Mouse (Mus musculus) spleen, postnatal 4 days (tissue): ENCODE results near the gene Scfd2.

Experiments
- DNase-seq, 2 experiments: peaks; one replicate each; pipeline ENCODE4 v3.0.0; 2022; ENCODE audit warnings: low spot score in 2 of 2

Gene Scfd2

GRCm38 (mm10) chr5:74201570-74202357 lies 329.8 kb downstream of the Scfd2 start:
- no peak for DNase-seq

DNA sequence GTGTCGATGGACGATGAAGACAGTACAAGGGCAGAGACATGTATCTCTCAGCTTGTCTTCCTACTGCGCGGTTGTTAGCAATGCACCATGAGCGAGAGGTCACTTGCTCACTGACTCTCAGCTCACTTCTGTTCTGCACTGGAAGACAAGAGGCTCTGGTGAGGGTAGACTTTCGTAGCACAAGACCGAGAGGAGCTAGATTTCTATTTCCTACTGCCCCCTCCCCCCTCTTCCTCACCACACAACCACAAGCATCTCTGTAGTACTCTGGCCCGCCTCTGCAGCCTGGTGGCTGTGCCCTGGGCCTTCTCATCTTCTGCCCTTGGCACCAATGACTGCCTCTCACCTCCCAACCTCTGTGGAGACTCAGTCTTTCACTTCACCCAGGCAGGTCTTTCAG lies 331.1 kb downstream of the Scfd2 start:
- DNase-seq = no peak

- DNase-seq = no peak
Observed at GRCm38 (mm10) chr5:74199793-74200192, 331.8 kb downstream of the Scfd2 start.

DNA sequence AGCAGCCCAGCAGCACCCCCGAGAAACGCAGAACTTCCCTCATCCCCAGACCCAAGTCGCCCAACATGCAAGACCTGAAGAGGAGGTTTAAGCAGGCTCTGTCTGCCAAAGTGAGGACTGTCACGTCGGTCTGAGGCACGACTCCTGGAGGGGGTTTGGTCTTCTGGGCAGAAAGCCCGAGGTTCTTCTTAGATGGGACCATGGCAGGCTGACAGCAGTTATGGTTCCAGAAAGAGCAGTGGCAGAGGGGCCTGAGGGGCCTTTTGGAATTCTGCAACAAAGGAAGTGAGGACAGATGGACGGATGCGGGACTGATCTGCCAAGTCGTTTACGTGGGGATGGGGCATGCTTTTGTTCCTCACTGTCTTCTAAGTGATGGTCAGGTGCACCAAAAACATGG lies 333.1 kb downstream of the Scfd2 start:
- DNase-seq = no peak

DNA sequence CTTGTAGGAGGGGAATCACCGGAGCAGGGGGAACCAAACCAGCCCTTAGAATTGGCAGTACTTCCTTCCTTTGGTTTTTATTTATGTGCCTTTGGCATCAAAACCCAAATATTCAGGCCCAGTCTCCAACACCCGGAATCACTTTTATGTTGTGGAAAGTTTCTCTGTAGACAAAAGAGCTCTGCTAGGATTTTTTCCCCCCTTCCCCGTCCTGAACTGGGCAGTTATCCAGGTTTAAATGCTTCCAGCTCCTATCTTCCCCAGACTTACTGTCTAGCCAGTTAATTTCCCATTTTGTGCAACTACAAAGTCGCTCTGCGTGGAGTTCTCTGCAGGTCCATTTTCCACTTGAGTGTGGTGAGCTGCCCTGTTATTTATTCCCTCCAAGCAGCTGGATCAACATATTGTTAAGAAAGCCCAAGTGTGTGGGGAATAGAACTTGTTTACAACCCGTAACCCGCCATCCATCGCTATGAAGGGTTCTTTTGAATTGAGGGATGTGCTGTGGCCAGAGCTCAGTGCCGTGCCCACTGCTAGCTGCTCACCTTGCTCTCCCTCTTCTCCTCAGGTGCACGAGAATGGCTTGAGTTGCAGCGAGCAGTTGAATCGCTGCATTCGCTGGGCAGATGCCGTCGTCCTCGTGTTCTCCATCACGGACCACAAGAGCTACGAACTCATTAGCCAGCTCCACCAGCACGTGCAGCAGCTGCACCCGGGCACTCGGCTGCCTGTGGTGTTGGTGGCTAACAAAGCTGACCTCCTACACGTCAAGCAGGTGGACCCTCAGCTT lies 333.8 kb downstream of the Scfd2 start:
- no peak for DNase-seq

GRCm38 (mm10) chr5:74196307-74196618 lies 335.3 kb downstream of the Scfd2 start:
- no peak for DNase-seq

DNA sequence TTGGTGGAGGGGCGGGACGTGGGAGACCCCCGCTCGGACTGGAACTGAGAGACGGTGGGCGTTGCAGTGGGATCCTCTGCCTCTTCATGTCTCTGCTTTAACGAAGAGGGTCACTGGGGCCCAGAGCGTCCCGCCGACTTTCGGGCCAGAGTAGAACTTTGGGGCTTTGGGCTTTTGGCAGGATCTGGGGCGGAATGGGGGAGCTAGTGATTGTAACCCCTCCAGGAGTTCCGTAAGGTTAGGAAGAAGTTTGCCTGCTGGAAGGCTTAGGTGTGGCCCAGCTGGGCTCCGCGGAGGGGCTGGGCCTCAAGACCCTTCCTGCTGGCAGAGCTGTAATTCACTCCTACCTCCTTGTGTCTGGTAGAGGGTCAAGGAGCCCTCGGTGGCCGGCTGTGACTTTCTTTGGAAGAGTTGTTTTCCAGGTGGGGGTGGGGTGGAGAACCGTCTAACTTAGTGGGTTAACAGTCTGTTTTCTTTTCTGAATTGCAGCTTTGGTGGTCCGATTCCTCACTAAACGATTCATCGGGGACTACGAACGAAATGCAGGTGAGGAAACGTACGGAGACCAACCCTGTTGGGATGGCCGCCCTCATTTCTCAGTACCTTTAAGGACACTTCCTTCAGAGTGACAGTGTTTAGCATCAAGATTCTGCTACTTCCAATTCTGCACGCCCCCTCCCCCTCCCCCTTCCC lies 335.8 kb downstream of the Scfd2 start:
- DNase-seq = no peak

DNA sequence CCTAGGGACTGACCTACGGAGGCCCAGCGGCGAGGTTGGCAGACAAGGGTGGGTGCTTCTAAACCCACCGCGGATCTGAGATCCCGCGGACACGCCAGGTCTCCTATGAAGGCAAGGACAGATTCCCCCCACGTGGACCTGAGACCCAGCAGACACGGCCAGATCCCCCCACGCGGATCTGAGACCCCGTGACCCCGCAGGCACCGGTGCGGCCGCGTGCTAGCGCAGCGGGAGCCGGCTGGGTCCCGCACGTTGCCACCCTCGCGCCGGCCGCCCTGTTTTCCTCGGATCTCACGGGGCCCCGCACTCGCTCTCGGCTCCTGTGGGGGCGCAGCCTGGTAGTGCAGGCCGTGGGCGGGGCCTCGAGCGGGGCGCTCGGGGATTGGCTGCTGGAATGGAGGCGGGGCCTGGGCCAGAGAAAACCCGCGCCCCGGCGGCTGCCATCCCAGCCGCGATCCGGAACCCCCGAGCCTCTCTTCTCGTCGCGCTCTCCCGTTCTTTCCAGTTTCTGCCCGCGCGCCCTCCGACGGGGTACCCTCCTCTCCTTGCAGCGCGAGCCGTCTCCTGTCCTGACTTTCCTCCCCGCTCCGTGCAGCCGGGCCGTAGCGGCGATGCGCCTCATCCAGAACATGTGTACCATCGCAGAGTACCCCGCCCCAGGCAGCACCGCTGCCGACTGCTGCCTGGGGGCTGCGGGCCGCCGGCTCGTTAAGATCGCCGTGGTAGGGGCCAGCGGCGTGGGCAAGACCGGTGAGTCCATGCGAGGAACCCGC lies 336.5 kb downstream of the Scfd2 start, which contains the start of gene Rasl11b:
Gene Rasl11b (plus strand): TSS at position 446 of the 773 bp plus-strand sequence.
- DNase-seq = peak; percentile 86 to 93

DNA sequence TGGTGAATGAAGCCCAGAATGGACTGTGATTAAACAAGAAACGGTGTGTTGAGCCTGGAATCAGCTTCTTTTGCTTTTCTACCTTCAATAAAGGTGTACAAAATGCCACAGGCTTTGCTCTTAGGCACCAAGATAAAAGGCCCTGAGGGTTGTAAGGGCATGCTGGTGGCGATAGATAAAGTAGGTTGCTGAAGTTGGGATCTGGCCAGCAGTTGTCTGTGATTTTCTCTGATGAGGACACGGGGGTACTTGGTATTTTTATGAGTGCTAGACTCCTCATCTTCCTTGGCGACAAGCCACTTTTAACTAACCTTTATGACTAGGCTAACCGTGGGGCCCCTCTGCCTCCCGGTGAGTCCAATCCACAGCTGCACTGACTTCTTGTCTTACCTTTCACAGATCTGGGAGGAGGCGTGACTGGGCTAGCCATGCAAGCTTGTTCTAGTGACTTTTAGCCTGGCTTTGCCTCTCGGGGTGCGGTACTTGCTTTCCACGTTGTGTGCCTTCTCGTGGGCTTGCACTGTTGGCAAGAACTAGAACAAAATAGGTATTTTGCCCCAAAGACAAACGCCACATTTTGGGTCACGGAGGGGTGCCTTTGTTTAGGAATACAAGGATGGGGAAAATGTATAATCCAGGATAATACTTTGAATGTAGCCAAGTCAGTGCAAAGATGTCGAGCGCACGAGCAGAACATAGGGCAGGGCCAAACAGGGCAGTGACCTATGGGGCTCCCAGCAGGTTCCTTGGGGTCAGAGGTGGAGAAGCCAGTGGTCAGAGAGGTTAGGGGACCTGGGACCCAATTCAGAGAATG lies 337.3 kb downstream of the Scfd2 start:
- no peak for DNase-seq

DNA sequence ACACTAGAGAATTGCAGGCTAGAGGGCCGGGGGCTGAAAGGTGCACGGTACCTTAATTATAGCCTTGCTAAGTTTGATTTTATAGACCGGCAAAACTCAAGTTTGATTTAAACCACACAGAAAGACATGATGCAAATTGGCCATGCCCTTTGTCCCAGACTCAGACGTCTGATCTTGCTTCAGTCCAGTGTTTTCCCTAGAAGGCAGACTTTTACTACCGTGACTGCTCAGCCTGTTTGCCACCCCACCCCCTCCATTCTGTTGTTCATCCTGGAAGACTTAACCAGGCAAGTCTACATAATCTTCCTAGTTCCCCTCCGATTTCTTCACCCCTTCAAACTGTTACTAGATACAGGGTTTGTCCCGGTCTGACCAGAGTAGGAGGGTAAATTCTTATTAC lies 337.9 kb downstream of the Scfd2 start:
- no peak for DNase-seq

DNA sequence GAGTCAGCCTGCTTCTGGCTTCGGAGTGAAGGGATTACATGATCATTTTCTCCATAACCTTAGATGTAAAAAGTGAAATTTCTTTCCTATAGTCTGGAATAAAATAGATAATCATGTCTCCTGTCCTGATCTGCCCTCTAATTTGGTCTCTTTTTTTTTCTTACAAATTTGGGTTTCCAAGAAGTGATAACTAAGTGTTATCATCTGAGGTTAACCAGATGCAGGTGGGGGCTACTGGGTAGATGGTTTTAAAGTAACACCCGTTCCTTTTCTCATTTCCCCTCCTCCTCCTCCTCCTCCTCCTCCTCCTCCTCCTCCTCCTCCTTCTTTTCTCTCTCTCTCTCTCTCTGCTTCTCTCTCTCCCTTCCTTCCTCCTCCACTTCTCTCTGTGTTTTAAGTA lies 338.6 kb downstream of the Scfd2 start:
- DNase-seq = no peak

- DNase-seq = no peak
Observed at GRCm38 (mm10) chr5:74190911-74191310, 340.6 kb downstream of the Scfd2 start.

DNA sequence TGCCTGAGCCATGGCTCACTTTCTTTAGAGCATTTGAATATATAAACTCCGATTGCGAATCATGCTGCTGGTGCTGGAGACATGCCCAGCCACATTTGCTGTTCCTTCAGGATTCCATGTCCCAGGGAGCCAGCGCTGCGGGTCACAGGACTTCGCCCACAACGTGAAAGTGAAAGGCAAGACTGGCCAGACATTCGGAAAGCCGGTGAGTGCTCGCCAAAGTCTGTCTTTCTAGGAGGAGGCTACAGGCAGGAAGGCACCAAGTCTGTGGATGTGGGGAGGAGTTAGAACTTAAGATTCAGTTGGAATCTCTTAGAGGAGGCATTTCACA lies 341.4 kb downstream of the Scfd2 start:
- no peak for DNase-seq

GRCm38 (mm10) chr5:74189484-74190160 lies 341.9 kb downstream of the Scfd2 start:
- DNase-seq = no peak

DNA sequence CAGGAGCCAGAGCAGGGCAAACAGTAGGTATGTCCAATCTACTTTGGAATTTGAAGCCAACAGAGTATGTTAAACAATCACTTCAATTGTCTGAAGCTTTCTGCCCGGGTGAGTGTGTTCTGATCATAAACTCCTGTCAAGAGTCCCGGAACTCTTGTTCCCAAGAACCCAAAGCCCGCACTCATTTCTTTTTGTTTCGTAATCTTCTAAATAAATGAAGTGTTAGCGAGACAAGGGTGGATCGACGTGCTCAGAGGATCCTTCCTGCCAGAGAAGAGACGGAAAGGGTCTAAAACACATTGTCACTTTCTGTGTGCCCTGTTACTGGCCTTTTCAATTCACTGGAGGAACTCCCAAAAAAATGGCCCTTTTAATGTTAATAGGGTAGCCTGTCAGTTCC lies 342.7 kb downstream of the Scfd2 start:
- DNase-seq = no peak

DNA sequence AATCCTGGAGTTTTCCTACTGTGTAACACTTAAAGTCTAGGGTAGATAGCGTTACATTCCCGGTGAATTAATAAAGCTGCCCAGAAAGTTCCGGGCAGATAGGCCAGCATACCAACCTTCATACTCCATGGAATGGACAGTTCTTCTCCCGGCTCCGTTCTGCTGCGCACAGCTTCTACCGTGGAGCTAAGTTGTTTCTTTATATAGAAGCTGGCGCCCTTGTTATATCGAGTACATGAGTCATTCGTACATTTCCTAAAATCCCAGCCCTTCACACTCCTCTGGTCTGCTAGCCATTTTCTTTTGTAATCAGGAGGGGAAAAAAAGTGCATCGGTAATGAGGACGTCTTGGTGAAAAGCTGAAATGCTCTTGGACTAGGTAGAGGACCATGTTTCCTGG lies 343.5 kb downstream of the Scfd2 start:
- DNase-seq = no peak

DNA sequence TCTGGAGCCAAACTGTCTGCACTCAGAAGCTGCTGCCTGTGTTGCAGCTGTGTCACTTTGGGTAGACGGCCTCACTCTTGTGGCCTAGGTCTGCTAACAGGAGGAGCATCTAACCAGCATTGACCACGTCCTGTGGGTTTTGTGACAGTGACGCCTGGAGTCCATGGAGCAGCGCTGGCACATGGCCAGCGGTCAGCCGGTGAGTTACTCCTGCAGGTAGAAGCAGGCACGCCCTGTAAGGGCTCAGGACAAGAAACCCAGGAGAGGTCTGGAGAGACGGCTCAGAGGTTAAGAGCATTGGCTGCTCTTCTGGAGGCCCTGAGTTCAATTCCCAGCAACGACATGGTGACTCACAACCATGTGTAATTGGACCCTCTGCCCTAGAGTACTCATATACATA lies 347.0 kb downstream of the Scfd2 start:
- DNase-seq = no peak

- DNase-seq = no peak
Observed at GRCm38 (mm10) chr5:74183118-74183517, 348.4 kb downstream of the Scfd2 start.

DNA sequence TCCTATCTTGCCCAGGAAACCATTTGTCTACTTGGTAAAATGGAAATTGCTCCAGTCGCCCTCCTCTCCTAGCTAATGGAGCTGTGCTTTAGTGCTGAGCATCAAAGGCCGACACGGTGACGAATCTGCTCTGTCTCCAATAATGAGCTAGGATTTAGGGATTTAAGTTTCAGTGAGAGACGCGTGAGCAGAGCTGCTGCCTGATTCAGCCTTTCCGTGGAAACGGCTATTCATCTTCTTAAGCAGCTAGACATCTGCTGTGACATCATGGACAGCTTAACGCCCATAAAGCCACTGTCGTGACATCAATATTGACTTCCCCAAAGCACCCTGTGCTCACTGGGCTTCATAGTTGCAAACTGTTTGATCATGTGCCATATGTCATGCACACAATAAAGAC lies 351.3 kb downstream of the Scfd2 start:
- no peak for DNase-seq

GRCm38 (mm10) chr5:74175526-74176270 lies 355.9 kb downstream of the Scfd2 start:
- DNase-seq = no peak
